Mouse (Mus musculus): Measurements from ENCODE around the gene Card6. TPM values are rescaled to one million over a fixed set of nuclear protein-coding genes. Genes with fewer than 3 reads are reported as not detected.

Card6 gene
- polyA plus RNA-seq, 1 experiment from 2014 or later = 1.5 TPM

DNA sequence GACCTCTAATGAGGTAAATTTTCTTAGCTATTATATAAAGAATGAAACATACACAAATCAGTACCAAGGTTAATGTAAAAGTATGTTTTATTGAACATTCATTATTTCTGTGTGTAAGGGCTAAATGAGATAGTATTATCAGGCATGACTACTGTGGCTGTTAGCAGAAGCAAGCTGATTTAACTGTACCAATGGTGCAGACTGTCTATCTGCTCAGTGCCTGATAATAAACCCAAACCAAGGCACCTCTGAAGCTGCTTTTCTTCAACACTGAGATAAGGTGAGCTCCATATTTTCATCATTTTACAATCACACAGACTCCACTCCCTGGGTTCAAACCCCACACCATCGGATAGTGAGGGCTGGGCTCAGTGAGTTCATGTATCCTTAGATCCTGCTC is 11.0 kb downstream of the Card6 start:
- no peaks in the 10 kb centered on the region for H3K27me3 ChIP-seq (ENCODE audit: insufficient read depth, poor library complexity, severe bottlenecking)
- no peaks in the 10 kb centered on the region for H3K4me1 ChIP-seq
- WGBS = 91% methylated on average over 1 of the region's 1 CpGs
- peaks cover 21% of the 10 kb centered on the region; the same call in 1 of the 2 replicates for H3K36me3 ChIP-seq
- H3K9me3 ChIP-seq = no peaks in the 10 kb centered on the region
- no peak overlapping the region for H3K4me3 ChIP-seq
- no peak for DNase-seq (ENCODE audit: low spot score)
- H3K27ac ChIP-seq = no peak overlapping the region

DNA sequence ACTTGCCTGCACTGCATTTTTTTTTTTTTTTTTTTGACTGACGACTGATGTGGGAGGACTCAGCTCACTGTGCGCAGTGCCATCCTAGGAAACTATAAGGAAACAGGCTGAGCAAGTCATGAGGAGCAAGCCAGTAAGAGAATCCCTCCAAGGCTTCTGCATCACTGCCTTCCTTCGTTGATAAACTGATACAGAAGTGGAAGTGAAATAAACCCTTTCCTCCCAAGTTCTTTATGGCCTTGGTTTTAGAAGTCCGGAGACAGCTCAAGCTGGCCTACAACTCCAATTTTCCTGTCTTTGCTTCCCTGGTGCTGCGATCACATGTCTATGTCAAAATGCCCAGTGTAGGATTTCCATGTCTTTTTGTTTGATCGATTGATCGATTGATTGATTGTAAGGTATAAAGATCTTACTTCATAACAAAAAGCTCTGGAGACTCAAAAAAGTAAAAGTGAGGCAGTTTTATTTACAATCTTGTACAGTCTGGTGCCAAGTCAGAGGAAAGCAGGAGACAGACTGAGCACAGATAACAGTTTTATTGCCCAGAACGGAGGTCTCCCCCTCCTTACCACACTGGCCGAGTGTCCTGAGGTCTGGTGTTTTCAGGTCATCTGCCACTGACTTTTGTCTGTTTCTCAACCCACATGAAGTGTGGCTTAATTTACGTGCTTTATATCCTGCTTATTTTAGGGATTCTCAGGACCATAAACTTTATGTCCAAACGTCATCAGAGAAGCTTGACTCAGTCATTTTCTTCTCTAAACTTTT is 12.6 kb downstream of the Card6 start:
- no peak for DNase-seq (ENCODE audit: low spot score)
- no peaks in the 10 kb centered on the region for H3K9me3 ChIP-seq
- 82% methylated on average over 11 of the region's 11 CpGs for WGBS
- no peaks in the 10 kb centered on the region for H3K27me3 ChIP-seq (ENCODE audit: insufficient read depth, poor library complexity, severe bottlenecking)
- H3K4me3 ChIP-seq = no peak overlapping the region
- H3K36me3 ChIP-seq = peaks cover 17% of the 10 kb centered on the region; the same call in 1 of the 2 replicates
- no peak overlapping the region for H3K27ac ChIP-seq
- no peaks in the 10 kb centered on the region for H3K4me1 ChIP-seq

DNA sequence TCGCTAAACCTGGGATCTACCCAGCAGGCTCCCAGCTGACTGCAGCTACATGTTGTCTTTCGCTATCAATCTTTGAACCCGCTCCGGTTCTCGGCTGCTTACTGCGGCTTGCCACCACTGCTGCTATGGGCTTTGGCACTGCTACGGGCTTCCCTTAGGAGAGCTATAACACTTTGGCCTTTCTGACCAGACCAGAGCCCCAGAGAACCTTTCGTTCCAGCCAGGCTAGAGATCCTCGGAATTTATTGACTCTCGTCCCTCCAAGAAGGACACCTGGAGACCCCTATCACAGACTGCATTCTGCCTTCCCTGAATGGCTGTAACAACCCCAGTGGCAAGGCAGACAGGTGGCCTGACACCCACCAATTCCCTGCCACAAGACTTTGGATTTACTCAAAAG is 18.2 kb downstream of the Card6 start:
- Histone ChIP-seq H3K4me3 (no peak overlapping the region), H3K27me3 (ENCODE audit: insufficient read depth, poor library complexity, severe bottlenecking) (no peaks in the 10 kb centered on the region), H3K27ac (no peak overlapping the region), H3K4me1 (no peaks in the 10 kb centered on the region), H3K36me3 (no peaks in the 10 kb centered on the region), H3K9me3 (no peaks in the 10 kb centered on the region)
- WGBS = 95% methylated on average over 10 of the region's 10 CpGs
- no peak for DNase-seq (ENCODE audit: low spot score)

DNA sequence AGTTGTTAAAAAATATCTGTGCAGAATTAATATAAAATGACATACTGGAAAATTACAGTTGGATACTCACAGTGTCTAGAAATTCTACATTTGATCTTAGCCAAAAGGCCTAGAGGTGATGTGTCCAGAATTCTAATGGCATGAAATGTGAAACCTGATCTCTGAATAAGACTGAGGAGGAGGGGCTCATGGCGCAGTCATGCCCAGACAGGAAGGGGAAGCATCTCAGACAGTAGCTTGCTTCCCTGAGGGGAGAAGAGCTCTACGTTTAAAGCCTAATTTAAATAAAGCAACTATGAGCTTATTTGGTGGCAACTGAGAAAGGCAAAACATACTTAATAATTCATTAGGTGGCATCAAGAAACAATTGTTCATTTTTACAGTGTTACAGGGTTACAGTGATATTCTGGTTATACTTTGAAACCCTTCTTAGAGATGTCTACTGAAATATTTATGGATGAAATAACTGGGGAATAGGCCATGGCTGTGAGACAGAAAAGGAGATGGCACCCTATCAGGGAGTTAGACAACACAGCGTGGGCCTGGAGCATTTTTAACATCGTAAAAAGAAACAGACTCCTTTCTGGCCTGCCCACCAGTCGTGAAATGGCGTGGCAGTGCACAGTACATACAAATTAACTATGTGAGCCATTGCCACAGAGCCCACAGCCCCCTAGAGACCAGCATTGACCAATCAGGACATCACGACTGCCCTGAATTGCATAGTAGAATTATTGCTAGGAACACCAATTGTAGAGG is 19.3 kb downstream of the Card6 start:
- H3K4me1 ChIP-seq = no peaks in the 10 kb centered on the region
- no peaks in the 10 kb centered on the region for H3K36me3 ChIP-seq
- no peaks in the 10 kb centered on the region for H3K9me3 ChIP-seq
- no peak overlapping the region for H3K27ac ChIP-seq
- 69% methylated on average over 7 of the region's 7 CpGs for WGBS
- no peak overlapping the region for H3K4me3 ChIP-seq
- no peaks in the 10 kb centered on the region for H3K27me3 ChIP-seq (ENCODE audit: insufficient read depth, poor library complexity, severe bottlenecking)
- DNase-seq (ENCODE audit: low spot score) = no peak

DNA sequence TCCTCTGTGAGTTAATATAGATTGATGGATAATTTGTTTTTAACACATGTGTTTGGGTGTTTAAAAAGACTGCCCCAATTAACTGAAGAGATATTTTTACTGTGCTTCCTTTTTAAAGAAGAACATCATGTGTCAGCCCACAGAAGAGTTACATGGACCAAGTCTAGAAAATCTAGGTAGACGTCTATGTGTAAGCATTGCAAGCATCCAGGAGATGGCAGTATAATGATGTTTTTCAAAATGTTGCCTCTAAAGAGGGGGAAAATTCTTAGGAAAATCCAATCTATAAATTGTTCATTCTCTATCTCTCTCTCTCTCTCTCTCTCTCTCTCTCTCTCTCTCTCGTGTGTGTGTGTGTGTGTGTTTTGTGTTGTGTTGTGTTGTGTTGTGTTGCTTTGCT is 22.2 kb downstream of the Card6 start:
- no peaks in the 10 kb centered on the region for H3K4me1 ChIP-seq
- WGBS = 9% methylated on average over 2 of the region's 2 CpGs

DNA sequence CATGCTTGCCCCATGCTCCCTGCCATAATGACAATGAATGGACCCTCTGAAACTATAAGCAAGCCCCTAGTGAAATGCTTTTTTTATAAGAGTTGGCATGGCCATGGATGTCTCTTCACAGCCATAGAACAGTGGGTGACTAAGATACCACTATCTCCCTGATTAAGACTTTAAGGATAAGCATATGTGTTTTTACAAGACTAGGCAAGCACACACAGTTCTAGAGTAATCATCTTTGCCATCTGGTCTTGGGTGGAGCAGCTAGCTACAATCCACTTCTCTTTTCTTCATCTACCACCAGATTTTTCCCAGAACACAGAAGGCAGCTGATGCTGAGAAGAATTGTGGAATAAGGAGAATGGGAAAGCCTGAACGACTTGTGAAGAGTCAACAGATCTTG is 27.1 kb downstream of the Card6 start:
- Histone ChIP-seq H3K27ac (no peak overlapping the region), H3K36me3 (no peaks in the 10 kb centered on the region), H3K9me3 (no peaks in the 10 kb centered on the region), H3K27me3 (ENCODE audit: insufficient read depth, poor library complexity, severe bottlenecking) (no peaks in the 10 kb centered on the region), H3K4me3 (no peak overlapping the region), H3K4me1 (no peaks in the 10 kb centered on the region)
- 76% methylated on average over 1 of the region's 1 CpGs for WGBS
- no peak for DNase-seq (ENCODE audit: low spot score)

More for the DNA sequence above, 22.2 kb downstream of the Card6 start:
- H3K36me3 ChIP-seq = no peaks in the 10 kb centered on the region
- H3K9me3 ChIP-seq = no peaks in the 10 kb centered on the region
- no peak overlapping the region for H3K4me3 ChIP-seq
- H3K27me3 ChIP-seq (ENCODE audit: insufficient read depth, poor library complexity, severe bottlenecking) = no peaks in the 10 kb centered on the region
- no peak overlapping the region for H3K27ac ChIP-seq
- DNase-seq (ENCODE audit: low spot score) = no peak

DNA sequence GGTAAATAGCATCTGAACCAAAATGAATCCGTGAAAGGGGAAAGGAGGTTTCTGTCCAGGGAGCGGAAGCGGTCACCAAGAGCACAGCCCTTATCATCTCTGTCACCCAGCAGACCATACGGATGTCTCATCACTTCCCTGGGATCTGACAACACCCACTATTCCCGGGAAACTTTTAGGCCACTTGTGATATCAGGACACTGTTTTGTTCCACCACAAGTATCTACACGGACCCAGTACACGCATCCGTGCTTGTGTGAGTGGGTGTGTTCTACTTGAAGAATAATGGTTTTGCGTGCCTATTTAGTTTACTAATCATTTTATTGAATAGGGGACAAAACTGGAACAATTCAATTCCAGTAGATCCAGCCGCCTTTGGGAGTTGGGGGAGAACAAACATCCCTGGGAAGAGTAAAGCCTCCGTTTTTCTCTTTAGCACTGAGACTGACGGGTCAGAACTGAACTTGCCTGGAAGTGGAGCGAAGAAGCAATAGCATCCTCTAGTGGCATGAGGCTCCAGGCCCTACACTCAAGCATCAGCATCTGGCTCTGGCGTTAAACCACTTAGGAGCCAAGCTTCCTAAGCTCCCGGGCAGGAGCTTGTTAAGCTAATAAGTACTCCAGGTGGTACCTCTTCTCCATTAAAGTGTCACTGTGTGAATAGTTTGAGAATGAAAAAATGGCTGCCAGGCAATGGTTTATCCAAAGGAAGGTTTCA is 39.4 kb downstream of the Card6 start:
- Histone ChIP-seq H3K4me1 (no peaks in the 10 kb centered on the region), H3K27me3 (ENCODE audit: insufficient read depth, poor library complexity, severe bottlenecking) (no peaks in the 10 kb centered on the region), H3K27ac (no peak overlapping the region), H3K36me3 (no peaks in the 10 kb centered on the region), H3K9me3 (no peaks in the 10 kb centered on the region), H3K4me3 (0 out of 2 replicates have a peak overlapping the region, but pooled peaks have one; percentile 3)
- 31% methylated on average over 15 of the region's 15 CpGs for WGBS
- DNase-seq (ENCODE audit: low spot score) = peak; percentile 77

DNA sequence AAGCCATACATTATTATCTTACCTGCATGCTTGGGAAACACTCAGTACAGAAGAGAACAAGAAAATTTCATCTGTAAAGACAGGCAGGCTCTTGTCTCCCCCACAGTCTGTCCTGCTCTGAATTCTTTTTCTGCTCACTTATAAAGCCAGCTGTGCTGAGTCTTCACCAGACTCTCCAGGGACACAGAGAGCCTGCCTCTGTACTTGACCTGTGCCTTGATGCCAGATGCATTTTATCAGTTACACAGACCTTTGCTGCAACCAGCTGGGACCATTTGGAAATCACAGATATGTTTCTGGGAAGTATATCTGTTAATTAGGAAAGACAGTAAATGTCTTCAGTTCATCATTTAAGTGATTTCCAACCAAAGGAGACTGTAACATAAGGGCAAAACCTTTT is 44.7 kb downstream of the Card6 start, which contains the start of gene C7:
C7 (minus strand) TSS at position 106 of the 400 bp plus-strand sequence.
- no peak for DNase-seq (ENCODE audit: low spot score)
- Histone ChIP-seq H3K4me3 (no peak within 1 kb of the TSS), H3K27me3 (ENCODE audit: insufficient read depth, poor library complexity, severe bottlenecking) (no peaks in the 10 kb centered on the region), H3K36me3 (no peaks in the 10 kb centered on the region), H3K27ac (no peak within 1 kb of the TSS), H3K4me1 (no peaks in the 10 kb centered on the region), H3K9me3 (no peaks in the 10 kb centered on the region)

Other genes with a start within 250 kb of the Card6 start
- gene Mroh2b, start 209.8 kb downstream of the Card6 start, polyA plus RNA-seq (2016; fragmentation: Nextera tagmentation; extraction: Ambion mirVana) = not detected in 2 replicates
- 0.09 and 0.11 TPM in 2 replicates for gene C7, start 44.8 kb downstream of the Card6 start, polyA plus RNA-seq (2016; fragmentation: Nextera tagmentation; extraction: Ambion mirVana)
- 366 and 403 TPM in 2 replicates for gene Rpl37, start 8.1 kb upstream of the Card6 start, polyA plus RNA-seq (2016; fragmentation: Nextera tagmentation; extraction: Ambion mirVana)
- gene Prkaa1, start 35.3 kb upstream of the Card6 start, polyA plus RNA-seq (2016; fragmentation: Nextera tagmentation; extraction: Ambion mirVana) = 21.1 and 22.7 TPM in 2 replicates
- 30.3 and 34.0 TPM in 2 replicates for gene Ttc33, start 77.0 kb upstream of the Card6 start, polyA plus RNA-seq (2016; fragmentation: Nextera tagmentation; extraction: Ambion mirVana)
- 0.90 and 1.8 TPM in 2 replicates for gene Ptger4, start 135.6 kb upstream of the Card6 start, polyA plus RNA-seq (2016; fragmentation: Nextera tagmentation; extraction: Ambion mirVana)